Comparison of ENCODE assay signal across 8 mouse cellular contexts in the genomic region with DNA sequence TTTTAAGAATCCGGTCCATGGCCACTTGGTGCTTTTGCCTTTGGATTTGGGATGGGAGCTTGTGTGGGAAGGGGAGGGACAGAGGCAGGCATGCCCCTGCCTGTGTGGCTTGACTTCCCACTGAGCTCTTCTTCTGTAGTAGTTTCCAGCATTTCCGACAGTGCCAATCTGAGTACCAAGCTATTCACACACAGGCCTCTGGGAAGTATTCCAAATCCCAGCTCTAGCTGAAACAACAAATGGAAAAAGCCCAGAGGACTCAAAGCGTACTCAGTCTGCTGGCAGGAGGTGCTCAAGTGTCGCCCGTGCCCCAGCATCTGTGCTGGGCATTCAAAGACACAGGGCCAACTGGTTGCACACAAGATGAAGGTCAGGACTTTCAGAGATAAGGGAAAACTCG.
A peak's percentile ranks its signal among the peaks of the same experiment; 100 is the strongest.
DNase-seq lines count a peak whose midpoint lies in the region; ATAC-seq lines count a peak whose summit lies in the region.

No protein-coding gene starts in this region.

- ATAC-seq in embryonic facial prominence, embryonic 14.5 days (ENCODE audit: low read depth), result no peak
- ATAC-seq in neural tube, embryonic 15.5 days (ENCODE audit: low FRiP score), result no peak

- H3K27ac ChIP-seq in embryonic facial prominence, embryonic 14.5 days (replicated peaks; ENCODE audit: low read depth, low read length), result no peak overlapping the region
- H3K27ac ChIP-seq in embryonic facial prominence, embryonic 10.5 days (replicated peaks), result no peak overlapping the region
- H3K27ac ChIP-seq in neural tube, embryonic 15.5 days (replicated peaks), result no peak overlapping the region

- WGBS in embryonic facial prominence, embryonic 14.5 days, result 54% methylated on average over 6 of the region's 6 CpGs
- 71% methylated on average over 6 of the region's 6 CpGs for WGBS in embryonic facial prominence, embryonic 10.5 days
- WGBS in neural tube, embryonic 15.5 days, result 63% methylated on average over 6 of the region's 6 CpGs

- H3K4me1 ChIP-seq in embryonic facial prominence, embryonic 14.5 days (ENCODE audit: control insufficient read depth, insufficient read depth, low read length), result no peaks in the 10 kb centered on the region
- no peaks in the 10 kb centered on the region for H3K4me1 ChIP-seq in embryonic facial prominence, embryonic 10.5 days
- no peaks in the 10 kb centered on the region for H3K4me1 ChIP-seq in neural tube, embryonic 15.5 days

- no peaks in the 10 kb centered on the region for H3K36me3 ChIP-seq in embryonic facial prominence, embryonic 14.5 days (ENCODE audit: control insufficient read depth, insufficient read depth, low read length)
- H3K36me3 ChIP-seq in embryonic facial prominence, embryonic 10.5 days (replicated peaks), result no peaks in the 10 kb centered on the region
- no peaks in the 10 kb centered on the region for H3K36me3 ChIP-seq in neural tube, embryonic 15.5 days

- H3K4me3 ChIP-seq in embryonic facial prominence, embryonic 14.5 days (ENCODE audit: low read depth, low read length), result no peak overlapping the region
- no peak overlapping the region for H3K4me3 ChIP-seq in embryonic facial prominence, embryonic 10.5 days
- H3K4me3 ChIP-seq in neural tube, embryonic 15.5 days (replicated peaks), result no peak overlapping the region

- H3K9me3 ChIP-seq in embryonic facial prominence, embryonic 14.5 days (ENCODE audit: control insufficient read depth, low read length), result no peaks in the 10 kb centered on the region
- H3K9me3 ChIP-seq in embryonic facial prominence, embryonic 10.5 days, result no peaks in the 10 kb centered on the region
- H3K9me3 ChIP-seq in neural tube, embryonic 15.5 days (replicated peaks), result no peaks in the 10 kb centered on the region

- H3K27me3 ChIP-seq in embryonic facial prominence, embryonic 14.5 days (replicated peaks; ENCODE audit: control insufficient read depth, insufficient read depth, low read length), result no peaks in the 10 kb centered on the region
- no peaks in the 10 kb centered on the region for H3K27me3 ChIP-seq in embryonic facial prominence, embryonic 10.5 days (replicated peaks; ENCODE audit: low read depth, poor library complexity, severe bottlenecking)
- H3K27me3 ChIP-seq in neural tube, embryonic 15.5 days (replicated peaks), result no peaks in the 10 kb centered on the region

- H3K9ac ChIP-seq in embryonic facial prominence, embryonic 14.5 days (ENCODE audit: low read depth, low read length), result no peak overlapping the region
- no peak overlapping the region for H3K9ac ChIP-seq in neural tube, embryonic 15.5 days (replicated peaks)

- no peak overlapping the region for H3K4me2 ChIP-seq in embryonic facial prominence, embryonic 14.5 days (ENCODE audit: low read depth, low read length)
- H3K4me2 ChIP-seq in neural tube, embryonic 15.5 days, result no peak overlapping the region

- DNase-seq in embryonic facial prominence, embryonic 14.5 days (ENCODE audit: low spot score), result peak; percentile 58
- DNase-seq in embryonic facial prominence, embryonic 10.5 days (ENCODE audit: low spot score), result no peak
- peak; percentile 55 for DNase-seq in right cerebral cortex, adult 18-20 months
- DNase-seq in right cerebral cortex, postnatal 25 days, result no peak
- DNase-seq in kidney, postnatal 36 days, result peak; percentile 22 to 43
- DNase-seq in telencephalon, adult 2 months (ENCODE audit: low read depth, low spot score), result peak; percentile 68
- DNase-seq in retina, postnatal 1 day, result no peak

Comparison
In these comparisons a context has a peak if more than half of its experiments do, and no peak if none do; other contexts are left out.
1. DNase-seq: peak in embryonic facial prominence, embryonic 14.5 days (single experiment), right cerebral cortex, adult 18-20 months (single experiment), kidney, postnatal 36 days (2 of 2) and telencephalon, adult 2 months (single experiment); none in embryonic facial prominence, embryonic 10.5 days (single experiment), right cerebral cortex, postnatal 25 days (single experiment) and retina, postnatal 1 day (single experiment).